Mouse (Mus musculus): Measurements from ENCODE around the gene Catsper4. TPM values are rescaled to one million over a fixed set of nuclear protein-coding genes. Genes with fewer than 3 reads are reported as not detected.
"Not testable (repeated sequence)": the region's sequence is repeated elsewhere in the genome, so short reads cannot be mapped to it uniquely, and the experiment has no call there.

Gene Catsper4
- not detected for total RNA-seq (2021)
- long read RNA-seq, experiment 1: 0 reads
- long read RNA-seq, experiment 2: 0 reads

GRCm38 (mm10) chr4:134227194-134227593 is at the start of gene Catsper4:
Gene Catsper4, minus strand, starts transcription at chr4:134227383.
- no peak for DNase-seq

GRCm38 (mm10) chr4:134273417-134274345 is 46.5 kb upstream of the Catsper4 start:
- peak; percentile 33 for DNase-seq

GRCm38 (mm10) chr4:134272731-134273416 is 45.7 kb upstream of the Catsper4 start:
- no peak for DNase-seq

- DNase-seq: no peak
These were observed 44.8 kb upstream of the Catsper4 start for GRCm38 (mm10) chr4:134271979-134272378.

DNA sequence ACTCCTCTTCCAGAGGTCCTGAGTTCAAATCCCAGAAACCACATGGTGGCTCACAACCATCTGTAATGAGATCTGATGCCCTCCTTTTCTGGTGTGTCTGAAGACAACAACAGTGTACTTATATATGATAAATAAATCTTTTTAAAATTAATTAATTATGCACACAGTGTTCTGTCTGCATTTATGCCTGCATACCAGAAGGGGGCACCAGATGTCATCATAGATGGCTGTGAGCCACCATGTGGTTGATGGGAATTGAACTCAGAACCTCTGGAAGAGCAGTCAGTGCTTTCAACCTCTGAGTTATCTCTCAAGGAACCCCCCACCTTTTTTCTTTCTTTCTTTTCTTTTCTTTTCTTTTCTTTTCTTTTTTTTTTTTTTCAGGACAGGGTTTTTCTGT is 42.4 kb upstream of the Catsper4 start:
- DNase-seq: not testable (repeated sequence)

- no peak for DNase-seq
These were observed 41.0 kb upstream of the Catsper4 start for GRCm38 (mm10) chr4:134268102-134268655.

DNA sequence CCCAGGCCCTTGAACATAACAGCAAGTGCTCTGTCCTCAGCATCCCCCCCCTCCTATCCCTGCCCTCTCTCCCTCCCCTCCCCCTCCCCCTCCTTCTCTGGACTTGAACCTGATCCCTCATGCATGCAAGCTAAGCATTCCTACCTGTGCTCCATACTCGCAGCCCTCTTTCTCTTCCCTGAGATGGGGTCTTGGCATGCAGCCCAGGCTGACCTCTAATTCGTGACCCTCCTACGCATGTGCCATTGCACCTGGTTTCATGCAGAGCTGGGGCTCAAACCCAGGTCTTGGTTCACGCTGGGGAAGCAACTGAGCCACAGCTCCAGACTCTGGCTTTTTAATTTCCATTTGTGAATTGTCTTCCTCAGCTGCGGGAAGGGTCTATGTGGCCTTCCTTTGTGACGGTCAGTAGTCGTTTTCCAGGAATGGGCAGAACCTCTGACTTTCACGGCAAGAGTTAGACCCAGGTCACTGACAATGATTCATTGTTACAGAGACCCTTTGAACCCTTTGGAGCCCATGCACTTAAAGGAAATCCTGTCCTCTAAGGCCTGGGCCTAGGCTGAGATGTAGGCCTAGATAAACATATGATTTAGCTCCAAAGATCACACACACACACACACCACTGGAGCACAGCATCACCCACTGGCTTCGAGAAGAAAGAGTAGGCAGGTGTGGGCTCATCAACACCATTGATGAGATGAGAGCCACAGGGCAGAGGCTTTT is 38.8 kb upstream of the Catsper4 start:
- DNase-seq: no peak

GRCm38 (mm10) chr4:134263191-134263590 is 36.0 kb upstream of the Catsper4 start:
- DNase-seq: peak; percentile 85

- no peak for DNase-seq
These were observed 31.2 kb upstream of the Catsper4 start for GRCm38 (mm10) chr4:134258354-134258753.

DNA sequence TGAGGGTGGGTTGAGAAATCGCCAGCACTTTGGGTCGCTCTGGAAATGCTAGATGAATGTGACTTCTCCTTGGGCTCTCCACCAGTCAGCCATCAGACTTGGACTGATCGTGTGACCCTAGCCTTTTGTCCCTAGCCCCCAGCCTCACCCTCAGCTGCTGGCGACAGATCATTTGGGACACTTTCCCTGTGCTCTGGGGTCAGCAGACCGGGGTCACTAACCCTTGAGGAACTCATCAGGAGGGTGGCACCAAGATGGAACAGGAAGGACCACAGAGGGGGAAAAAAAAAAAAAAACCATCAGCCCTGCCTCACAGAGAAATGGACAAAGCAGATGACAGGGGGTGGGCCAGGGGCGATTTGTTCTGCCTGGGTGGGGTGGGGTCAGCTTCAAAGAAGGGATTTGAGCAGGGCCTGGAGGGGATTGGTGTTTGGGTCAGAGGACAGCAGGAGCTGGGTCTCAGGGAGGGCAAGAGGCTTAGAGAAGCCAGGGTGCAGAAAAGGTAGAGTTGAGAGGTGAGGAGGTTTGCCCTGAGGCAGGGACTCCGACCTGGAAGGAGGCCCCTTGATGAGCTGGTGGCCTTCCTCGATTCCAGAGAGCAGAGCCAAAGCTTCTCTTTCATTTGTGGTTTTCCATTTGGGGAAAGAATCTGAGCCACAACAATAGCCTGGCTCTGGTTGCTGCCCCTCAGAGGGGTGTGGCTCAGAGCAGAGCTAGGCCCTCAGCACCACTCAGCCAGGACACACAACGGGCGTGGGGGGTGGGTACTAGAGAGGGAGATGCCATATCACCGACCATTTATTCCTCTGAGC is 30.2 kb upstream of the Catsper4 start:
- no peak for DNase-seq

DNA sequence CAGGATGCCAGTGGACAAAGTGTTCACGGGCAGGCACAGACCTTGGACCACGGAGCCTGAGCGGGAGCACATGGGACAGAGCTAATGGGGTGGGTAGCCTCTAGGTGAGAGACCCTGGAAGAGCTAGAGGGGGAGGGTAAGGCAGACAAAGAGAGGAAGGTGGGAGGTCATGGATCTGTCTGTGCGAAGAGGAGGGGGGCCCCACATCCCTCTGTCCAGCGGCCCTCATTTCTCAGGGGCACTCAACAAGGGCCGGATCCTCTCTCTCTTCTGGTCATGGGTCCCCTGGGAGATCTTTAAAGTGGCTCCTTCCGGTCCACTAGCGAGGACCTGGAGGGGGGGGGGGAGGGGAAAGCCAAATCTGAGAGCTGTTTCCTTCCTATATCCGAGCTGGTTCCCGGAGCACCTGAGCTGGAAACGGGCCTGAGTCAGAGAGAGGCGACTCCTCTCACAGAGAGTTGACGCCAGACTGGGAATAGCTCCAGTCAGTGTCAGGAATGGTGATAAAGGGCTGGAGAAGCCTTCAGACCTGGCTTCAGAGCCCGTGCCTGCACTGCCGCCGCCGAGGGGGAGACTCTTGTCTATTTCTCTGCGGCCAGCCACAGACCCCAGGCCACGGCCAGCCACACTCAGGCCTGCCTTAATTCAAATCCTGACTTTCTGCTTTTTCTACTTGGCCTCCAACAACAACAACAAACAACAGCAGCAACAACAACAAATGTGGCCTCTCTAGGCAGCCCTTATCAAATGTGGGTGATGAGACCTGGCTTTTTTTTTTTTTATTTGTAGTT is 29.4 kb upstream of the Catsper4 start:
- no peak for DNase-seq

DNA sequence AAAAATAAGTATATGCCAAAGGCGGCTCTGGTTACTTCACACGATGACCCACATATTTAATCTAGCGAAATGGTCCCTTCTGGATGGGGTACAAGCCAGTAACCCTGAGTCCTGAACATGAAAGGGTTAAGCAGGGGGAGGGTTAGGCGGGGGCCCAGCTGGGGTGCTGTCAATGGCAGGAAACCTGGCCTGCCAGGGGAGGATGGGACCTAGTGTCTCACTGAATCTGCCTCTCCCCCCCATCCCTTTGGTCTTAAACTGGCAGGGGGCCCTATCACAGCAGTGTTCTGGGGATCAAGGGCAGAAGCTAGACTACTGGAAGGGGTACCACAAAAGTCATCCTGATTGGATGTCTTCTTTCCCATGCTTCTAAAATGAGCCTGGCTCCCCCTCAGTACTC is 28.7 kb upstream of the Catsper4 start:
- DNase-seq: no peak

- DNase-seq: no peak
These were observed 27.7 kb upstream of the Catsper4 start for GRCm38 (mm10) chr4:134254835-134255234.

DNA sequence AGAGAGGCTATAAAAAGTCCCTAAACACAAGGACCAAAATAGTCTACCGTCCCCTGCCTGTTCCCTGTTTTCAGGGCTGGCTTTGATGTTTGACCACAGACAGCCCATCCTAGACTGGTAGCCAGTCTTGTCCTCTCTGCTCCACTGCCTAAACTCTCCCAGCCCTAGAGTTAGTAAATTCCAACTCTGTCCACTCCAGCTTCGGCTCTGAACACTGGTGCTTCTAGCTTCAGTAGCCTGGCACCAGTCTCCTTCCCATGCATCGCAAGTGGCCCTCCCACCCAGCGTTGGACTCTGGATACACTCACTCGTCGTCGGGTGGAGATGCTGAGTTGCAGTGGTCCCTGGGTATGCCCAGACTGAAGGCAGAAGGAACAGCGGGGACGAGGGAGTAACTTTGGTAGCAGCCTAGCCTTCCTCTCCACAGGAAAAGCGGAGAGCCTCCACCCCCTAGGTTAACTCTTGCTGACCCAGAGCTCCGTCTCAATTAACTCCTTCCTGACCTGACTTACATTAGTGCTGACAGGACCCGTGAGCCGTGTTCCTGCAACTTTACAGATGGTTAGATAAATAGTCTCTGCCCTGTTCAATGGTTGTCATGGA is 26.6 kb upstream of the Catsper4 start, which contains the start of gene Grrp1:
TSS of gene Grrp1 (minus strand) at position 385 of the 603 bp plus-strand sequence.
- DNase-seq: peak; percentile 50

DNA sequence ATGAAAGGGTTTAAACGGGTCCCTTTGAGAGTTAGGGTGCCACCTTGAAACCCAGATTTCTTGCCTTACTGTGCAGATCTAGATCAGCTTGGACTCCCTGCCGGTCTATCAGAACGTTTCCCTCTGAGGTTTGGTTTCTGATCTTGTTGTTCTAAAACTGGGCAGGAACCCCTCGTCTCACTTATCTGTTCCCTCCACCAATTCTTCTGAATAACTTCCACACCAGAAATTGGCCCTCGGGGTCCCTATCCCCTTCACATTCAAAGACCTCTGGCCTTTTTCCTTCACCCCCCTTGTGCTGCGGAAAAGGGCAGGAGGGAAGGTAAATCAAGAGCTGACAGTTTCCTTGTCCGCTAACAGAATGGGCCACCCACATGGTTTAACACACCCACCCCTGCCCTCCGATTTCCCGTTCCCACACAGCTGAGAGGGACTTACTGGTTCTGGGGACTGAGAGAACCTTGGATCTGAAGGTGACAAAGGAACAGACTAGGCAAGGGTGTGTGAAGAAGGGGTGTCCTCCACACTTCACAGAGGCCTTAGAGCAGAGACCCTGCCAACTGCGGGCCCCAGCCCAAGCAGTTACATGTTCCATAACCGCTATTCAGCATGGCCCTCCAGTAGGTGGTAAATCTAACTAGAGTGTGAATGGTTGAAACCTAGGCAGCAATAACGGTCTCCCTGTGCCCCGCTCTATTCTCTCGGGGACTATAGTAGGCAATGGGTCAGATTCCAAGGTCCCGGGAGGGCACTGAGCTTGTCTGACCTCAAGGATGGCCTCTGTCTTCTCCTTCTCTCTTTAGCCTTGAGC is 25.9 kb upstream of the Catsper4 start:
- peak; percentile 57 for DNase-seq

DNA sequence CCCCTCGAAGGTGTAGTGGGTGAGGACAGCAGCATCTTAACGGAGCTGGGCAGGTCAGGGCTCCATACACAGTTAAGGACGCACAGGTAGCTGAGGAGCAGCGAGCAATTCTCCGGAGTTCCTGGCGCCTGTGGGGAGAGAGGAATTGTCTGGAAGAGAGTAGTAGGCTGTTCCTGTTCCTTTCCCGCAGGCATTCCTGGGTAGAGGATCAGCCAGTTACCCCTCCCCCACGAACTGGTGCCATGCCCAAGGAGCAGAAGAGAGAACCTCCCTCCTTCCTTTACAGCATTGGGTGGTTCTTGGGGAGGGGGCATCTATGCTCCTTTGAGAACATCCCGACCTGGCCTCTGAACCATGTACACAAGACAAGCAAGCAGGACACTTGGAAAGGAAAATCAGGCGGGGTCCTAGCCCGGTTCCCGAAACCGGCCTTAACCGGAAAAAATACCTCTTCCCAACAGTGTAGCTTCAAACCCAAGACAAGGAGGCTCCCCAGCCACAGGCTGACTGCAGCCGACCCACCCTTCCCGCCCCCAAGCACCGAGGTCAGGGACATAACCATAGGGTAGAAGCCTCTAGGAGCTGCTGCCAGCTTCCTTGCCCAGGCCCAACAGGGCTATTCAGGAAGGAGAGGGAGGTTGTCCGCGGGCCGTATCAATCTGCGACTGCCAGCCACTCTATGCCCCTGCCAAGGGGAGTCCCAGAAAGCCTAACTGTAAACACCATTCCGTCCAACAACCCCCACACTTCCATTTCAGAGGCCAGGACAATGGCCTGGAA is 25.1 kb upstream of the Catsper4 start:
- DNase-seq: peak; percentile 60

GRCm38 (mm10) chr4:134251241-134252130 is 24.3 kb upstream of the Catsper4 start:
- peak; percentile 56 for DNase-seq
